Mouse (Mus musculus): Measurements from ENCODE around the gene Prnp.

DNA sequence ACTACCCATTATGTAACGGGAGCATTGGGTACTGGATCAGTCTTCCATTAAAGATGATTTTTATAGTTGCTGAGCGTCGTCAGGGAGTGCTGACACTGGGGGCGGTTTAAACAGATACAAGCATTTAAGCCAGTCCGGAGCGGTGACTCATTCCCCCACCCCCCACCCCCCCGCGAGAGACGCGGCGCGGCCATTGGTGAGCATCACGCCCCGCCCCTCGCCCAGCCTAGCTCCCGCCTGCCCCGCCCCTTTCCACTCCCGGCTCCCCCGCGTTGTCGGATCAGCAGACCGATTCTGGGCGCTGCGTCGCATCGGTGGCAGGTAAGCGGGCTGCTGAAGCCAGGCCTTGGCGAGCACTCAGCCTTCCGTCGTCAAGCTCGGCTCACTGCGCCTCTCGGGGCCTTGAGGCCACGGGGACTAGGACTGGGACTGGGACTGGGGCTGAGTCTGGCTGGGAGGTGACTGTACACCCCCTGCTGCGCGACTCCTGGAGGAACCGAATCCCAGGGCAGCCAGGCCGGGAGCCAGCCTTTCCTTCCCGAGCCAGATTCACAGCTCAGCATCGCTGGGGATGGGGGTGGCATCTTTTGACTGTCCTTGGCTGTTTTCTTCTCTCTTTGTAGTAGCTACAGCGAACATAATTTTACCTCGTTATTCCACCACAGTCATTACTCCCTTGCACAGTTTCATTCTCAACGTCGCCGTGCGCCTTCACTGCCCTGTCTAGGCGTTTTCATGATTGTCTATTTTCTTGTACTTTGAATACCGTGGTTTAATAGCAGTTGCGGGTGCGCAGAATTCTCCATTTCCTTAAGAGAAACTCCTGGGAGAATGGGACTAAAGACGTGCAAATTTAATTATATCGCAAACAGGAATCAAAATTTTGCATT, at the start of gene Prnp, which contains the start of gene Prn:
- TF ChIP-seq RAD21 (IDR thresholded peaks at IDR 0.05; ENCODE audit: low read depth, low read length) (no peak), TCF12 (IDR thresholded peaks at IDR 0.05; ENCODE audit: low read depth, low read length) (peak; percentile 78), CTCF (IDR thresholded peaks at IDR 0.05 in 2 of 3, conservative IDR thresholded peaks at IDR 0.05 in 1 of 3; ENCODE audit: control insufficient read depth in 1 of 3, insufficient read depth in 1 of 3, low read depth in 2 of 3, low read length in 3 of 3, poor library complexity in 1 of 3, severe bottlenecking in 1 of 3) (no peak), JUND (IDR thresholded peaks at IDR 0.05; ENCODE audit: low read depth, low read length) (peak; percentile 66; the same call in 1 of the 2 replicates), RCOR1 (IDR thresholded peaks at IDR 0.05; ENCODE audit: low read depth, low read length) (no peak)
